Mouse (Mus musculus): ENCODE measurements around the gene Usp20.

Usp20 gene

GRCm38 (mm10) chr2:30985111-30986020 is 3.3 kb downstream of the Usp20 start:
- peak; percentile 84 for DNase-seq (ENCODE audit: low spot score)

- DNase-seq (ENCODE audit: low spot score) = no peak
Observed at GRCm38 (mm10) chr2:30990221-30990620, 8.1 kb downstream of the Usp20 start.

- no peak for DNase-seq (ENCODE audit: low spot score)
Observed at GRCm38 (mm10) chr2:30994853-30995252, 12.8 kb downstream of the Usp20 start.

- DNase-seq (ENCODE audit: low spot score) = no peak
Observed at GRCm38 (mm10) chr2:30995432-30995996, 13.4 kb downstream of the Usp20 start.

- no peak for DNase-seq (ENCODE audit: low spot score)
Observed at GRCm38 (mm10) chr2:30998443-30999260, 16.6 kb downstream of the Usp20 start.

GRCm38 (mm10) chr2:31002857-31003256 is 20.8 kb downstream of the Usp20 start:
- DNase-seq (ENCODE audit: low spot score) = no peak

- no peak for DNase-seq (ENCODE audit: low spot score)
Observed at GRCm38 (mm10) chr2:31005453-31005852, 23.4 kb downstream of the Usp20 start.

- DNase-seq (ENCODE audit: low spot score) = no peak
Observed at GRCm38 (mm10) chr2:31006434-31006833, 24.4 kb downstream of the Usp20 start.

- no peak for DNase-seq (ENCODE audit: low spot score)
Observed at GRCm38 (mm10) chr2:31007208-31007607, 25.1 kb downstream of the Usp20 start.

GRCm38 (mm10) chr2:31013371-31014120 is 31.5 kb downstream of the Usp20 start:
- DNase-seq (ENCODE audit: low spot score) = no peak

- no peak for DNase-seq (ENCODE audit: low spot score)
Observed at GRCm38 (mm10) chr2:31017625-31018317, 35.7 kb downstream of the Usp20 start.

- DNase-seq (ENCODE audit: low spot score) = no peak
Observed at GRCm38 (mm10) chr2:31018519-31018918, 36.4 kb downstream of the Usp20 start.

GRCm38 (mm10) chr2:31019011-31019410 is 36.9 kb downstream of the Usp20 start:
- DNase-seq (ENCODE audit: low spot score) = no peak

- no peak for DNase-seq (ENCODE audit: low spot score)
Observed at GRCm38 (mm10) chr2:31020202-31020601, 38.1 kb downstream of the Usp20 start.

GRCm38 (mm10) chr2:31023940-31024339 is 41.9 kb downstream of the Usp20 start:
- no peak for DNase-seq (ENCODE audit: low spot score)

- peak; percentile 64 for DNase-seq (ENCODE audit: low spot score)
Observed at GRCm38 (mm10) chr2:31024618-31025370, 42.7 kb downstream of the Usp20 start.

GRCm38 (mm10) chr2:31025458-31025857 is 43.4 kb downstream of the Usp20 start:
- DNase-seq (ENCODE audit: low spot score) = no peak

- DNase-seq (ENCODE audit: low spot score) = no peak
Observed at GRCm38 (mm10) chr2:31026642-31027041, 44.6 kb downstream of the Usp20 start.

- no peak for DNase-seq (ENCODE audit: low spot score)
Observed at GRCm38 (mm10) chr2:31031972-31032371, 49.9 kb downstream of the Usp20 start.

- no peak for DNase-seq (ENCODE audit: low spot score)
Observed at GRCm38 (mm10) chr2:31036811-31037210, 54.7 kb downstream of the Usp20 start.

All from urinary bladder, postnatal 14 days (tissue).